Mouse (Mus musculus): ENCODE data around the gene Adgrb2. TPM values are rescaled to one million over a fixed set of nuclear protein-coding genes. Genes with fewer than 3 reads are reported as not detected.

The Adgrb2 gene
- polyA plus RNA-seq, 1 experiment from 2014 or later, result 2.6 TPM

Other genes starting within 250 kb of the Adgrb2 start
- 95.5 and 103 TPM in 2 replicates for gene Khdrbs1, start 242.6 kb upstream of the Adgrb2 start, polyA plus RNA-seq (2014; fragmentation: Nextera tagmentation; extraction: Ambion mirVana)
- 252 and 294 TPM in 2 replicates for gene Ptp4a2, start 173.7 kb upstream of the Adgrb2 start, polyA plus RNA-seq (2014; fragmentation: Nextera tagmentation; extraction: Ambion mirVana)
- gene Spocd1, start 55.6 kb upstream of the Adgrb2 start, polyA plus RNA-seq (2014; fragmentation: Nextera tagmentation; extraction: Ambion mirVana), result not detected in 2 replicates
- 80.0 and 95.1 TPM in 2 replicates for gene Col16a1, start 63.0 kb downstream of the Adgrb2 start, polyA plus RNA-seq (2014; fragmentation: Nextera tagmentation; extraction: Ambion mirVana)
- gene Pef1, start 117.7 kb downstream of the Adgrb2 start, polyA plus RNA-seq (2014; fragmentation: Nextera tagmentation; extraction: Ambion mirVana), result 66.9 and 74.3 TPM in 2 replicates
- gene Hcrtr1, start 154.5 kb downstream of the Adgrb2 start, polyA plus RNA-seq (2014; fragmentation: Nextera tagmentation; extraction: Ambion mirVana), result 0.26 and 0.41 TPM in 2 replicates
- 22.1 and 29.2 TPM in 2 replicates for gene Tinagl1, start 190.3 kb downstream of the Adgrb2 start, polyA plus RNA-seq (2014; fragmentation: Nextera tagmentation; extraction: Ambion mirVana)
- not detected in 2 replicates for gene Gm853, start 237.5 kb downstream of the Adgrb2 start, polyA plus RNA-seq (2014; fragmentation: Nextera tagmentation; extraction: Ambion mirVana)

Data from stomach, embryonic 14.5 days (tissue).